Mouse (Mus musculus) kidney, adult 2 months (tissue): Measurements from ENCODE around the gene Tll2.

Source experiments
- CTCF ChIP-seq: fragments of 200-500 bp; conservative IDR thresholded peaks from 2 replicates; pipeline ENCODE4 v1.5.1; 2011; ENCODE audit warnings: low read depth, mild to moderate bottlenecking, control low read depth, low read length, moderate library complexity, mixed read lengths; ENCODE audit not compliant: insufficient read depth, insufficient read length
- POLR2A ChIP-seq: fragments of 200-500 bp; IDR thresholded peaks from one replicate; pipeline ENCODE4 v1.6.1; 2011; ENCODE audit warnings: low read depth, low read length, control low read depth

DNA sequence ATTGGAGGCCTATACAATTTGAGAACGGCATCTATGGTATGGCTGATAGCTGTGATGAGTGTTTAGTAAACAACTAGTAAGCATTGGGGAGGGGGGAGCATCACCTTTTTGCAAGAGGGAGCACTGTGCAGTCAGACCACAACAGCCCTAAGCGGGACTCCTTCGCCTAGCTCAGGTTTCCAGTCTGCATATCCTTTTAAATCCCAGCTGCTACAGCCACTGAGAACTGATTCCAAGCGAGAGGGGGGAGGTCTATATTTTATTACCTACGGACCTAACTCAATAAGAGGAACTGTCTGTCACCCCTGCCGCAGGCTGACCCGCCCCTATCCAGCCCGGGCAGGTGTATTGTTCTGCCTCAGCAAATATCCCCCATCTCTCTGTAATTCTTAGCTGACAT, 99.1 kb downstream of the Tll2 start:
- TF ChIP-seq CTCF = no peak
- no peak for TF ChIP-seq POLR2A
